Mouse (Mus musculus) kidney, postnatal 25 days (tissue): ENCODE data around the gene Arsk.
A peak's percentile ranks its signal among the peaks of the same experiment; 100 is the strongest.

Experiments
- DNase-seq, 2 experiments: peaks; one replicate each; pipeline ENCODE4 v3.0.0; 2021; ENCODE audit warnings: mixed read lengths in 2 of 2

Gene Arsk

DNA sequence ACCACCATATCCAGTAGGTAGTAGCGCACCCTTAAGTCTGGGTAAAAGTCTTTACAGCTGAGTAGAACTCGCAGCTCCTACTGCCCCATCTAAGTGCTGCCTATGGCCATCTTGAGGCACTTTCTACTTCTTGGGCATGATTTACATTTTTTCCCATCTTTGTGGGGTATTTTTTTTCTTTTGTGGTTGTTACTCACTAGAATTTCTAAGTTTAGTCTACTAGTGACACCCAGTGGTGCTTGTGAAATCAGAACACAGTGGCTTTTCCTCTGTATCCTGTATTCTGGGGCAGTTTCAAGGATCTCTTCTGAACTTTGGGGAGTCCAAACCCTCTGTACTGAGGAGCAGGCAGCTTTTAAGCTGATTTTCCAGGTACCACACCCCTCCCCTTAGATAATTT is 76.7 kb downstream of the Arsk start:
- peak in 1 of 2 experiments; percentile 10 for DNase-seq

DNA sequence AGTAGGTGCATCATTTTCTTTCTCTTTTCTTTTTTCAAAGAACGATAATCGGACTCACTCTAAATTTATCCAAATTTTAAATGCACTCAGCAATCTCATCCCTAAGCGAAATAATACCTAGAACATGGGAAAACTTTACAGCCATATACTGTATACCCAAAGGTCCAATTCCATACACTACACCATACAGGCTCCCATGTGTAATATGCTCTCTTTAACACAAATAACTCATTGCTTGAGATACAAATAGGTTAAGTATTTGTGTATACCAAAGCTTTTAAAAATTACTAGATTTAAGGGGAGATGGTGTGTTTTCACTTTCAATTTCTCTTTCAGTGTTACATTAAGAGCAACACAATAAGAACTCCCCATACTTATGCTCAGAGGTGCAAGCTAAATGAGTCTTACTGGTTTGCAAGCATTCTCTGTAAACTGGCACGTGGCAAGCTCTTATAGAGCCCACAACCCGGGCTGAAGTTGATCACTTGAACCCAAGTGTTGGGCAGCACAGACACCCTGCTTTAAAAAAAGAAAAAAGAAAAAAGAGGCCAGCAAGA is 79.5 kb downstream of the Arsk start:
- no peak for DNase-seq

DNA sequence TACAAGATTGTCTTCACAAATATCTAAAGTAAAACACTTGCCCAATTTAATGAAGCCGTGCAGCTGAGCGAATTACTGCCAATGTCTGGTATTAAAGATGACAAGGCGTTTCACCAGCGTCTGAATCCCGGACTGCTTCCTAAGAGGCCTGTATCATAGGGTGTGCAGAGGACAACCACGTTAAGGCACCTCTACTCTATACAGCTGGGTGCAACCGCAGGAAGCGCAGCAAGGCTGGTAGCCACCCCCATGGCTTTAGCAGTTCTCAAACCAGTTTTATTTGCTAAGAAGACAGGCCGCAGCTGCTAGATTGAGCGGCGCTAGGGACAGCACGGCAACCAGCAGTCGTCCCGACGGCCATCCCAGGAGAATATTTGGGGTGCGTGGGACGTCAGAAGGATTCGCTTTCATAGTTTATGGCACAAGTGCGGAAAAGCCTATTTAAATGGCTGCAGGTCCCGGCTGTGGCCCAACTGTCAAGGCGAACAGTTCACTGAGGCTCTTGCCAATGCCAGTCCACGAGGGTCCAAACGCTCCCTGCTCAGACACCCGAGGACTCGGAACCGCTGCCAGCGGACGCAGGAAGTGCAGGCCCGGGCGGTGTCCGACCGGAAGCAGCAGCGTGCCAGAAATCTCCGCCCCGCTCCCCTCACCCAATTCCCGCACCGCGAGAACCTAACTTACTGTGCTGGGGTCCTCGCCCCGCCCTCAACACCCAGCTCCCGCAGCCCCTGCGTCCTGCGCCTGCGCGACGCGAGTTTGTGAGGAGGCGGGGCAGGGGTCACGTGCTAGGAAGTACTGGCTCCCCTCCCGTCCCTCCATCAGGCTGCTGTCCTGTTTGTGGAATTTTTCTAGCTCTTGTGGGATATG is 80.3 kb downstream of the Arsk start, which contains the start of gene Rfesd:
TSS of gene Rfesd (minus strand) at position 746 of the 870 bp plus-strand sequence.
- peak; percentile 98 to 99 for DNase-seq

DNA sequence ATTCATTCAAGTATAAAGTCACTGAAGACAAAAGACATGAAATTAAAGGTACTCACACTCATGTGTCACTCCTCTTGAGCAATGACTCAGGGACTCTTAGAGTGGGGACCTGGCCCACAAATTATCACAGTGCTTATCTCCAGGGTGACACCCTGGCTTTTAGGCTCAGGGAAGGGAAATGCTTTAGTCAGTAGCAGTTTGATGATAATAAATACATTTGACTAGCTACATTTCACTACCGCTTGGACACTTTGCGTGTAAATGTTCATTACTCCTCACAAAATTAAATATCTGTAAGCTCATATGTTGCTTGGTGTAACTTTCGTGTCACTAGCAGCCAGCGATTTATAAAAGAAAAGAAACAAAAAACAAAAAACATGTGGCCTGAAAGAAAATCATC is 81.0 kb downstream of the Arsk start:
- no peak for DNase-seq

DNA sequence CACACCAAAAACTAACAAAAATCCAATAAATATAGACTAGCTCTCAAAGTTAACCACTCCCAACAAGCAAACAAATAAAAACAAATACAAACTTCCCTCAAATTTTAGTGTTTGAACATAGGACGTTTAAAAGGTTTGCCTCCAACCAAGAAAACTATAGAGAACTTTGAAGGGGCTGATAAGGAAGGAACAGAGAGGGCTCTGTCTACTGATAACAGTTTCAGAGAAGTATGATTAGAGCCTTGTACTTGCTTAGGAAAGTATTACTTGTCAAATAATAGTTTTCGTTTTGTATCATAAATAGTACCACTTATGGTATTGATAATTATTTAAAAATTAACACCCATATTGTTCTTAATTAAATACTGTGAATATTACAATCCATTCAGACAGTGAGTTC is 83.9 kb downstream of the Arsk start:
- no peak for DNase-seq
